Mouse (Mus musculus) CH12.LX (cell line): ENCODE results near the gene Dennd1a.

ENCODE experiments used
- CTCF ChIP-seq, 2 experiments: IDR thresholded peaks in 1 of 2; conservative IDR thresholded peaks in 1 of 2; 2 replicates each; pipeline ENCODE4 v1.5.1; 2011 to 2012; ENCODE audit warnings: low read depth in 2 of 2, low read length in 2 of 2, improper control_type of control experiment in 1 of 2, inconsistent platforms in 1 of 2, mild to moderate bottlenecking in 1 of 2, moderate library complexity in 1 of 2
- ELF1 ChIP-seq: IDR thresholded peaks from 2 replicates; pipeline ENCODE4 v1.6.1; 2014; ENCODE audit warnings: low read depth, mild to moderate bottlenecking, inconsistent platforms, low read length, improper control_type of control experiment
- EP300 ChIP-seq: IDR thresholded peaks from 2 replicates; pipeline ENCODE4 v1.6.1; 2011; ENCODE audit warnings: low read length, improper control_type of control experiment
- GABPA ChIP-seq: IDR thresholded peaks from 2 replicates; pipeline ENCODE4 v1.6.1; 2012; ENCODE audit warnings: low read depth, low read length, improper control_type of control experiment, inconsistent platforms; ENCODE audit not compliant: insufficient replicate concordance
- MAX ChIP-seq: IDR thresholded peaks from 2 replicates; pipeline ENCODE4 v1.6.1; 2011; ENCODE audit warnings: low read length, improper control_type of control experiment
- MXI1 ChIP-seq: IDR thresholded peaks from 2 replicates; pipeline ENCODE4 v1.6.1; 2011; ENCODE audit warnings: mild to moderate bottlenecking, low read depth, low read length, improper control_type of control experiment
- POLR2A ChIP-seq: IDR thresholded peaks from 2 replicates; pipeline ENCODE4 v1.6.1; 2011; ENCODE audit warnings: low read depth, mild to moderate bottlenecking, improper control_type of control experiment, low read length
- SMC3 ChIP-seq: IDR thresholded peaks from 2 replicates; pipeline ENCODE4 v1.6.1; 2011; ENCODE audit warnings: low read depth, low read length, improper control_type of control experiment
- TBP ChIP-seq: conservative IDR thresholded peaks from 2 replicates; pipeline ENCODE4 v1.6.1; 2011; ENCODE audit warnings: low read depth, low read length, improper control_type of control experiment

GRCm38 (mm10) chr2:37781421-37781820 lies 505.8 kb downstream of the Dennd1a start:
- no peak for TF ChIP-seq MAX
- no peak for TF ChIP-seq TBP
- no peak for TF ChIP-seq POLR2A
- no peak for TF ChIP-seq CTCF (conservative IDR thresholded peaks at IDR 0.05 in 1 of 2, IDR thresholded peaks at IDR 0.05 in 1 of 2; ENCODE audit: low read depth in 2 of 2, low read length in 2 of 2)
- TF ChIP-seq MXI1 = no peak
- TF ChIP-seq GABPA = no peak
- TF ChIP-seq ELF1 = no peak
- no peak for TF ChIP-seq SMC3
- TF ChIP-seq EP300 = no peak
